19 mouse cellular contexts compared by ENCODE assay signal in the genomic region with DNA sequence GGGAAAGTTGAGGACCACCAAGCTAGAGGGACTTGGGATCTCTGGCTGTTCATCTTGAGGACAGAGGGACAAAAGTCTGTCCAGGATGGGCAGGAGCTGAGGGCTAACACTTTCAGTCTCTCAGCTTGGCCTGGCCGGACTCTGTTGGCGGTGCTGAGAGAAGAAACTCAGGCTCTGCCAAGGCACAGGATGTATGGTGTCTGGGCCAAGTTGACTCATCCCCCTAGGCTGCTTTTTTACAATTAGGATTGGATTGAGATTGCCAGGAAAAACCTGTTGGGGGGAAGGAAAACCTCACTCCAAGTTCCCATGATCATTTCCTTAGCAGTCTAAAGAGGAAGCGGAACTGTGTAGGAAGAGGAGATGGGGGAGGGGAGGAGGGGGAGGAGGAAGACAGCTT. TPM values are rescaled to one million over a fixed set of nuclear protein-coding genes. Genes with fewer than 3 reads are reported as not detected.
A peak's percentile ranks its signal among the peaks of the same experiment; 100 is the strongest.
DNase-seq lines count a peak whose midpoint lies in the region; ATAC-seq and TF ChIP-seq lines count a peak whose summit lies in the region.
"Had no signal": no experiment of that assay in that cellular context is flagged by ENCODE, and none has a peak within 500 bp of the region (broad histone marks: within the 10 kb centered on the region; RNA-seq: fewer than 3 reads in every experiment).

No protein-coding gene starts in this region.

- TF ChIP-seq CTCF in Patski (IDR thresholded peaks at IDR 0.05): no peak

- H3K4me1 ChIP-seq in midbrain, embryonic 16.5 days (ENCODE audit: control insufficient read depth, insufficient read depth, low read length): peaks cover 29% of the 10 kb centered on the region
- peaks cover 23% of the 10 kb centered on the region for H3K4me1 ChIP-seq in midbrain, embryonic 13.5 days (replicated peaks)

- H3K4me3 ChIP-seq in midbrain, embryonic 16.5 days (ENCODE audit: low read depth, low read length): no peak overlapping the region
- no peak overlapping the region for H3K4me3 ChIP-seq in midbrain, embryonic 13.5 days (replicated peaks)
- H3K4me3 ChIP-seq: forebrain, embryonic 12.5 days; heart, embryonic 12.5 days had no signal

- POLR2A ChIA-PET in Patski (lab: Charles Lee): interaction anchor here (0.5 to 1.1 kb wide), 3 partner anchors 13 to 51 kb away, joined by 3 read pairs; no protein-coding TSS in a partner anchor

- no peak for ATAC-seq in midbrain, embryonic 16.5 days
- no peak for ATAC-seq in midbrain, embryonic 13.5 days
- ATAC-seq in Patski: peak; percentile 61

- CTCF ChIA-PET in Patski (lab: Charles Lee): interaction anchor here (1.4 to 2.0 kb wide), 7 partner anchors 13 to 41 kb away, joined by 4 to 7 read pairs (median 6); no protein-coding TSS in a partner anchor

- H3K9ac ChIP-seq in midbrain, embryonic 16.5 days (ENCODE audit: low read depth, low read length): no peak overlapping the region
- no peak overlapping the region for H3K9ac ChIP-seq in midbrain, embryonic 13.5 days (replicated peaks)
- H3K9ac ChIP-seq: forebrain, embryonic 12.5 days; heart, embryonic 12.5 days; liver, embryonic 14.5 days had no signal

- WGBS in midbrain, embryonic 16.5 days: 92% methylated on average over 3 of the region's 3 CpGs
- WGBS in midbrain, embryonic 13.5 days: 89% methylated on average over 3 of the region's 3 CpGs

- peaks cover 10% of the 10 kb centered on the region; the same call in 1 of the 2 replicates for H3K36me3 ChIP-seq in midbrain, embryonic 16.5 days (ENCODE audit: control insufficient read depth, insufficient read depth, low read length)
- H3K36me3 ChIP-seq in midbrain, embryonic 13.5 days: peaks cover 3% of the 10 kb centered on the region
- H3K36me3 ChIP-seq: forebrain, embryonic 12.5 days; heart, embryonic 12.5 days had no signal

- H3K27ac ChIP-seq in midbrain, embryonic 16.5 days (ENCODE audit: low read length): no peak overlapping the region
- H3K27ac ChIP-seq in midbrain, embryonic 13.5 days: no peak overlapping the region
- H3K27ac ChIP-seq: forebrain, embryonic 12.5 days; liver, embryonic 14.5 days had no signal

- 0 out of 2 replicates have a peak, but pooled peaks cover 2% of the 10 kb centered on the region for H3K9me3 ChIP-seq in midbrain, embryonic 16.5 days (replicated peaks; ENCODE audit: control insufficient read depth, low read length, poor library complexity, severe bottlenecking)
- H3K9me3 ChIP-seq in midbrain, embryonic 13.5 days: no peaks in the 10 kb centered on the region
- H3K9me3 ChIP-seq: forebrain, embryonic 12.5 days; heart, embryonic 12.5 days had no signal

- H3K27me3 ChIP-seq in midbrain, embryonic 16.5 days (ENCODE audit: control insufficient read depth, insufficient read depth, low read depth, low read length): no peaks in the 10 kb centered on the region
- peaks cover 34% of the 10 kb centered on the region for H3K27me3 ChIP-seq in midbrain, embryonic 13.5 days
- H3K27me3 ChIP-seq in Patski: peaks cover 12% of the 10 kb centered on the region

- peak overlapping the region; percentile 29; the same call in 1 of the 2 replicates for H3K4me2 ChIP-seq in midbrain, embryonic 16.5 days (ENCODE audit: low read length)
- no peak overlapping the region for H3K4me2 ChIP-seq in midbrain, embryonic 13.5 days (replicated peaks)
- H3K4me2 ChIP-seq: forebrain, embryonic 12.5 days; heart, embryonic 12.5 days had no signal

- in situ Hi-C loops in Patski (cut with MboI; ENCODE audit: low pct_unique_long_range_greater_than_20kb): no loop called here

- peak; percentile 66 for DNase-seq in Patski (ENCODE audit: low read depth, low spot score)
- peak; percentile 86 for DNase-seq in cerebellum, adult 9-11 months
- no peak for DNase-seq in layer of hippocampus, adult 9-10 months (ENCODE audit: low spot score)
- no peak for DNase-seq in right cerebral cortex, postnatal 36 days (ENCODE audit: low spot score in 2 of 2)
- DNase-seq in lung, postnatal 10 days: no peak
- DNase-seq: adrenal gland, postnatal 14 days; gastrocnemius, postnatal 25 days; heart, postnatal 4 days; kidney, adult 11 months; kidney, postnatal 25 days; layer of hippocampus, postnatal 36 days; lung, postnatal 14 days had no signal

RNA-seq across cellular contexts. Expression of gene Golga7b, which starts 10.7 kb away (rescaled TPM):
- polyA plus RNA-seq in midbrain, embryonic 16.5 days (2015; fragmentation: Nextera tagmentation; extraction: Ambion mirVana): 61.4 and 72.2 TPM in 2 replicates
- polyA plus RNA-seq in midbrain, embryonic 13.5 days (2015; fragmentation: Nextera tagmentation; extraction: Ambion mirVana): 26.3 and 27.5 TPM in 2 replicates
- 0.12 TPM for polyA plus RNA-seq in Patski (2021)
- polyA plus RNA-seq: limb, embryonic 11.5 days; liver, embryonic 14.5 days; spleen, adult 2 months had no signal

RNA-seq across cellular contexts. Expression of gene Sfrp5, which starts 56.0 kb away (rescaled TPM):
- polyA plus RNA-seq in midbrain, embryonic 16.5 days (2015; fragmentation: Nextera tagmentation; extraction: Ambion mirVana): 1.4 and 2.1 TPM in 2 replicates
- polyA plus RNA-seq in midbrain, embryonic 13.5 days (2015; fragmentation: Nextera tagmentation; extraction: Ambion mirVana): 0.11 and 0.17 TPM in 2 replicates
- polyA plus RNA-seq in Patski (2021): 0.04 TPM

Comparison
In these comparisons a context has a peak if more than half of its experiments do, and no peak if none do; other contexts are left out.
1. DNase-seq: peak in Patski (single experiment) and cerebellum, adult 9-11 months (single experiment); none in layer of hippocampus, adult 9-10 months (single experiment), right cerebral cortex, postnatal 36 days (0 of 2) and lung, postnatal 10 days (single experiment).
2. RNA of gene Golga7b, which starts 10.7 kb away (polyA plus RNA-seq): 61.4 to 72.2 TPM in midbrain, embryonic 16.5 days and 26.3 to 27.5 TPM in midbrain, embryonic 13.5 days; 0.12 TPM in Patski (single experiment); every median in the first group is over 10 times any median in the second.